In genomic region chr8:111735335-111735761, GRCm38 (mm10) we compare ENCODE assay signal across 8 mouse cellular contexts. TPM values are rescaled to one million over a fixed set of nuclear protein-coding genes. Genes with fewer than 3 reads are reported as not detected.
DNase-seq lines count a peak whose midpoint lies in the region; ATAC-seq lines count a peak whose summit lies in the region.

No protein-coding gene starts in this region.

- peak overlapping the region; percentile 35 for H3K4me3 ChIP-seq in megakaryocyte, embryonic 14.5 days (replicated peaks)
- no peak overlapping the region for H3K4me3 ChIP-seq in forebrain, embryonic 15.5 days
- H3K4me3 ChIP-seq in intestine, embryonic 16.5 days (ENCODE audit: low read length): no peak overlapping the region

- H3K4me2 ChIP-seq in forebrain, embryonic 15.5 days (replicated peaks): no peak overlapping the region
- H3K4me2 ChIP-seq in intestine, embryonic 16.5 days (ENCODE audit: low read depth, low read length): no peak overlapping the region

- WGBS in forebrain, embryonic 15.5 days: 64% methylated on average over 8 of the region's 8 CpGs
- WGBS in intestine, embryonic 16.5 days: 59% methylated on average over 8 of the region's 8 CpGs

- H3K9ac ChIP-seq in forebrain, embryonic 15.5 days (replicated peaks): 0 out of 2 replicates have a peak overlapping the region, but pooled peaks have one; percentile 6
- H3K9ac ChIP-seq in intestine, embryonic 16.5 days (ENCODE audit: low read depth, low read length): peak overlapping the region; percentile 43

- H3K27me3 ChIP-seq in megakaryocyte, embryonic 14.5 days (replicated peaks): peaks cover 98% of the 10 kb centered on the region
- no peaks in the 10 kb centered on the region for H3K27me3 ChIP-seq in forebrain, embryonic 15.5 days
- H3K27me3 ChIP-seq in intestine, embryonic 16.5 days (replicated peaks; ENCODE audit: control insufficient read depth, insufficient read depth, low read length): no peaks in the 10 kb centered on the region

- peak overlapping the region; percentile 39 for H3K27ac ChIP-seq in forebrain, embryonic 15.5 days (replicated peaks)
- peak overlapping the region; percentile 66 for H3K27ac ChIP-seq in intestine, embryonic 16.5 days (ENCODE audit: low read length)

- H3K4me1 ChIP-seq in megakaryocyte, embryonic 14.5 days: peaks cover 76% of the 10 kb centered on the region
- peaks cover 90% of the 10 kb centered on the region for H3K4me1 ChIP-seq in forebrain, embryonic 15.5 days
- peaks cover 80% of the 10 kb centered on the region for H3K4me1 ChIP-seq in intestine, embryonic 16.5 days (ENCODE audit: control insufficient read depth, insufficient read depth, low read length)

- no peaks in the 10 kb centered on the region for H3K36me3 ChIP-seq in megakaryocyte, embryonic 14.5 days (replicated peaks; ENCODE audit: low read length)
- no peaks in the 10 kb centered on the region for H3K36me3 ChIP-seq in forebrain, embryonic 15.5 days
- H3K36me3 ChIP-seq in intestine, embryonic 16.5 days (ENCODE audit: control insufficient read depth, insufficient read depth, low read length): no peaks in the 10 kb centered on the region

- no peak for ATAC-seq in megakaryocyte, adult 5-6 weeks (ENCODE audit: poor library complexity, severe bottlenecking)
- ATAC-seq in forebrain, embryonic 15.5 days (replicated peaks): no peak
- no peak for ATAC-seq in intestine, embryonic 16.5 days
- ATAC-seq in erythroid progenitor cell, adult 5-6 weeks (replicated peaks; ENCODE audit: low FRiP score, poor library complexity, severe bottlenecking): no peak

- H3K9me3 ChIP-seq in megakaryocyte, embryonic 14.5 days: peaks cover 4% of the 10 kb centered on the region; the same call in 1 of the 2 replicates
- H3K9me3 ChIP-seq in forebrain, embryonic 15.5 days: no peaks in the 10 kb centered on the region
- H3K9me3 ChIP-seq in intestine, embryonic 16.5 days (ENCODE audit: control insufficient read depth, low read length): no peaks in the 10 kb centered on the region

- peak; percentile 77 for DNase-seq in lung, postnatal 25 days (ENCODE audit: low spot score)
- DNase-seq in layer of hippocampus, adult 18-20 months (ENCODE audit: low spot score in 2 of 2): no peak
- no peak for DNase-seq in gastrocnemius, postnatal 25 days

RNA-seq across cellular contexts. Expression of gene Bcar1, which starts 8.3 kb away (rescaled TPM):
- 1.1 and 1.5 TPM in 2 replicates for polyA plus RNA-seq in megakaryocyte, embryonic 14.5 days (2012; ENCODE audit: insufficient read depth, low replicate concordance)
- 0.21 TPM in 1 of 2 replicates, not detected in the other for total RNA-seq in megakaryocyte, adult 5-6 weeks (2015)
- total RNA-seq in megakaryocyte, adult 5-6 weeks (2017): not detected in 2 replicates
- polyA plus RNA-seq in forebrain, embryonic 15.5 days (2015; fragmentation: Nextera tagmentation; extraction: Ambion mirVana): 51.8 and 55.1 TPM in 2 replicates
- 44.6 and 48.5 TPM in 2 replicates for polyA plus RNA-seq in intestine, embryonic 16.5 days (2015; fragmentation: Nextera tagmentation; extraction: Ambion mirVana)
- not detected in 2 replicates for total RNA-seq in erythroid progenitor cell, adult 5-6 weeks (2015; ENCODE audit: low replicate concordance)
- total RNA-seq in erythroid progenitor cell, adult 5-6 weeks (2017; ENCODE audit: low replicate concordance): 0.64 TPM in 1 of 2 replicates, not detected in the other
- 10 to 100 TPM; 61.4 to 63.7 TPM for total RNA-seq in layer of hippocampus, adult 18-20 months (2021)
- total RNA-seq in gastrocnemius, postnatal 25 days (2021): 1 to 10 TPM; 8.7 to 9.7 TPM

RNA-seq across cellular contexts. Expression of gene Ctrb1, which starts 44.5 kb away (rescaled TPM):
- polyA plus RNA-seq in megakaryocyte, embryonic 14.5 days (2012; ENCODE audit: insufficient read depth, low replicate concordance): 3.6 TPM in 1 of 2 replicates, not detected in the other
- total RNA-seq in megakaryocyte, adult 5-6 weeks (2015): not detected in 2 replicates
- total RNA-seq in megakaryocyte, adult 5-6 weeks (2017): not detected in 2 replicates
- polyA plus RNA-seq in forebrain, embryonic 15.5 days (2015; fragmentation: Nextera tagmentation; extraction: Ambion mirVana): not detected in 2 replicates
- 1,904 and 2,500 TPM in 2 replicates for polyA plus RNA-seq in intestine, embryonic 16.5 days (2015; fragmentation: Nextera tagmentation; extraction: Ambion mirVana)
- total RNA-seq in erythroid progenitor cell, adult 5-6 weeks (2015; ENCODE audit: low replicate concordance): not detected in 2 replicates
- total RNA-seq in erythroid progenitor cell, adult 5-6 weeks (2017; ENCODE audit: low replicate concordance): not detected in 2 replicates
- total RNA-seq in layer of hippocampus, adult 18-20 months (2021): not detected
- total RNA-seq in gastrocnemius, postnatal 25 days (2021): not detected

Comparison
In these comparisons a context has a peak if more than half of its experiments do, and no peak if none do; other contexts are left out.
1. RNA of gene Bcar1, which starts 8.3 kb away (total RNA-seq): 61.4 to 63.7 TPM in layer of hippocampus, adult 18-20 months and 8.7 to 9.7 TPM in gastrocnemius, postnatal 25 days; 0.21 TPM in megakaryocyte, adult 5-6 weeks and 0.64 TPM in erythroid progenitor cell, adult 5-6 weeks; every median in the first group is over 4 times any median in the second.